Mouse (Mus musculus) embryonic facial prominence, embryonic 12.5 days (tissue): ENCODE data around the gene Shc4. TPM values are rescaled to one million over a fixed set of nuclear protein-coding genes. Genes with fewer than 3 reads are reported as not detected.
A peak's percentile ranks its signal among the peaks of the same experiment; 100 is the strongest.

ENCODE experiments used
- ATAC-seq: fragments of 200-750 bp; cut with Nextera tagmentation; 2 replicates; pipeline ENCODE4 v1.8.0; 2017; ENCODE audit not compliant: insufficient number of reproducible peaks, insufficient read depth, low FRiP score, low TSS enrichment
- H3K27ac ChIP-seq: fragments of 300-500 bp; sonication (generic); 2 replicates; pipeline ENCODE4 v1.5.1; 2016; ENCODE audit warnings: mild to moderate bottlenecking
- H3K27me3 ChIP-seq: fragments of 300-500 bp; sonication (generic); 2 replicates; pipeline ENCODE4 v1.6.1; 2016; ENCODE audit warnings: mild to moderate bottlenecking, moderate library complexity
- H3K36me3 ChIP-seq: fragments of 300-500 bp; sonication (generic); 2 replicates; pipeline ENCODE4 v1.6.1; 2016; ENCODE audit warnings: mild to moderate bottlenecking
- H3K4me1 ChIP-seq: fragments of 300-500 bp; sonication (generic); 2 replicates; pipeline ENCODE4 v1.6.1; 2016
- H3K4me2 ChIP-seq: fragments of 300-500 bp; sonication (generic); replicated peaks from 2 replicates; pipeline ENCODE4 v1.6.1; 2016; ENCODE audit warnings: mild to moderate bottlenecking, moderate library complexity
- H3K4me3 ChIP-seq: fragments of 300-500 bp; sonication (generic); 2 replicates; pipeline ENCODE4 v1.5.1; 2016; ENCODE audit warnings: mild to moderate bottlenecking
- H3K9ac ChIP-seq: fragments of 300-500 bp; sonication (generic); 2 replicates; pipeline ENCODE4 v1.6.1; 2016; ENCODE audit warnings: mild to moderate bottlenecking, moderate library complexity
- H3K9me3 ChIP-seq: fragments of 300-500 bp; sonication (generic); 2 replicates; pipeline ENCODE4 v1.6.1; 2016; ENCODE audit warnings: mild to moderate bottlenecking, moderate library complexity
- WGBS: fragments of 180-500 bp; shearing (Covaris S2); methylation state at CpG from one replicate; pipeline ENCODE4 v1.1.7; 2016; 5-methylcytosine and 5-hydroxymethylcytosine counted together
- polyA plus RNA-seq: library from polyadenylated mRNA; unstranded; fragments of >200 nt; fragmentation: Nextera tagmentation; extraction: Ambion mirVana; gene quantifications from 2 replicates; pipeline ENCODE4 v1.2.1, GENCODE M21; 2016

Shc4 gene
- polyA plus RNA-seq, result 2.5 and 2.7 TPM in 2 replicates

- 0 out of 2 replicates have a peak, but pooled peaks have one; percentile 7 for ATAC-seq
- no peaks in the 10 kb centered on the region for H3K9me3 ChIP-seq
- WGBS, result under 1% methylated on average over 15 of the region's 15 CpGs
- H3K9ac ChIP-seq, result peak within 1 kb of the TSS; percentile 57
- H3K4me2 ChIP-seq, result peak within 1 kb of the TSS; percentile 99
- H3K27ac ChIP-seq, result no peak within 1 kb of the TSS
- peaks cover 39% of the 10 kb centered on the region for H3K27me3 ChIP-seq
- peaks cover 13% of the 10 kb centered on the region for H3K4me1 ChIP-seq
- no peaks in the 10 kb centered on the region for H3K36me3 ChIP-seq
- H3K4me3 ChIP-seq, result peak within 1 kb of the TSS; percentile 52
These were observed at the start of gene Shc4 for GRCm38 (mm10) chr2:125724086-125724430. TSS of gene Shc4 (minus strand) at chr2:125724148.

DNA sequence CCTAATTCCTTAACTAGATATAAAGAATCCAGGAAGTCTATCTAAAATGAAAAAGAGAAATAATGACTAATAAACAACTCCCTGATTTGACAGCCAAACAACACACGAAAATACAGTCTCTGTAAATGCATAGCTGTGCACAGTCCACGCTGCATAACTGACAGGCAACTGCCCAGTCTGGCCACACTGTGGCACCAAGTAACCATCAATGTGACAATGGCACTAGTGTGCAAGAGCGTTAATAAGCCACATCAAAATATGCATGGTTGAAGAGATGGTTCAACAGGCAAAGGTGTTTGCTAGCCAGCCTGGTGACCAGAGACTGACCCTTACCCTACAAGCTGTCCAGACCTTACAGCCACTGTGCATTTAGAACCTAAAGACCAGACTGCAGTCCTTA is 41.1 kb upstream of the Shc4 start:
- H3K9me3 ChIP-seq, result no peaks in the 10 kb centered on the region
- 82% methylated on average over 3 of the region's 3 CpGs for WGBS
- no peak for ATAC-seq

GRCm38 (mm10) chr2:125764531-125764930 is 40.6 kb upstream of the Shc4 start:
- H3K4me1 ChIP-seq, result no peaks in the 10 kb centered on the region
- no peaks in the 10 kb centered on the region for H3K9me3 ChIP-seq
- no peak overlapping the region for H3K9ac ChIP-seq
- no peak overlapping the region for H3K4me3 ChIP-seq
- H3K4me2 ChIP-seq, result no peak overlapping the region
- H3K27me3 ChIP-seq, result no peaks in the 10 kb centered on the region
- H3K27ac ChIP-seq, result no peak overlapping the region
- H3K36me3 ChIP-seq, result peaks cover 77% of the 10 kb centered on the region
- no peak for ATAC-seq
- WGBS, result 93% methylated on average over 5 of the region's 5 CpGs

More for the DNA sequence above, 41.1 kb upstream of the Shc4 start:
- Histone ChIP-seq H3K36me3 (peaks cover 76% of the 10 kb centered on the region), H3K27me3 (no peaks in the 10 kb centered on the region), H3K27ac (no peak overlapping the region), H3K9ac (no peak overlapping the region), H3K4me1 (no peaks in the 10 kb centered on the region), H3K4me2 (no peak overlapping the region), H3K4me3 (no peak overlapping the region)

DNA sequence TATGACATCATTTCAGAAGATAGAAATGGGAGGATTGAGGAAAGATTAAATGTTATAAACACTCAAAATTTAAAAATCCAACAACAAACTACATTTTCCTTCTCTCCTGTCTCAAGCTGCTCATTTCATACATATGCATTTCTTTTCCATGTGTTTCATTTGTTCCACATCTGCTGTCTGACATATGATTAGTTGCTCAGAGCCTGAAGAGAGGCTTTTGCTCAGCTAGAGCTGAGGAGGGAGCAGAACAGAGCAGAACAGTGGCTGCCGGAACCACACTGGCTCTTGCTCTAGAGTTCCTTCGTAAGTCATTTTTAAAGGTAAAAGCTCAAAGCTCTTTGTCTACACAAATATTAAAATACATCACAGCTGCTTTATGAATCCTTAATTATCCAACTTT is 25.4 kb upstream of the Shc4 start:
- Histone ChIP-seq H3K9ac (no peak overlapping the region), H3K36me3 (peaks cover 74% of the 10 kb centered on the region), H3K27me3 (no peaks in the 10 kb centered on the region), H3K4me3 (no peak overlapping the region), H3K4me1 (0 out of 2 replicates have a peak, but pooled peaks cover 3% of the 10 kb centered on the region), H3K9me3 (no peaks in the 10 kb centered on the region), H3K4me2 (no peak overlapping the region), H3K27ac (no peak overlapping the region)
- ATAC-seq, result no peak
- 89% methylated on average over 2 of the region's 2 CpGs for WGBS

- Histone ChIP-seq H3K36me3 (peaks cover 43% of the 10 kb centered on the region), H3K9me3 (no peaks in the 10 kb centered on the region), H3K27ac (no peak overlapping the region), H3K27me3 (no peaks in the 10 kb centered on the region), H3K9ac (no peak overlapping the region), H3K4me1 (peaks cover 5% of the 10 kb centered on the region; the same call in 1 of the 2 replicates), H3K4me3 (no peak overlapping the region), H3K4me2 (no peak overlapping the region)
- WGBS, result 82% methylated on average over 6 of the region's 6 CpGs
- ATAC-seq, result no peak
These were observed 15.4 kb upstream of the Shc4 start for GRCm38 (mm10) chr2:125739338-125739737.

DNA sequence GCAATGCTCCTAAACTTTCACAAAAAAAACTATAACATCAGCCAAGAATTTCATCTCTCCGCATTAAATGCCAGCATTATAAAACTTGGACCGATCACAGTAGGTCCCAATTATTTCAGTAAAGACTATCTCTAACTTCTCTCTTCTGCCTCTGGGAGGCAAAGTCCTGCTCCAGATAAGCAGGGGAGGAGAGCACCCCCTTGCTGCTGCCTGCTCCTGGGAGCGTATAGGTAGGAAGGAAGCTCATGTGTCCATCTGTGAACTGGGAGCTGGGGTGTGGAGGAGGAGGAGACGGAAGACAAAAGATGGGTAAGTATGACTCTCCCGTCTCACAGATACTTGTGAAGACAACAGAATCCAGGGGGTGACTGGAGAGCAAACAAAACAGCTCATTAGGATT is 14.8 kb upstream of the Shc4 start:
- ATAC-seq, result no peak
- Histone ChIP-seq H3K4me3 (no peak overlapping the region), H3K27me3 (no peaks in the 10 kb centered on the region), H3K27ac (no peak overlapping the region), H3K4me1 (peaks cover 8% of the 10 kb centered on the region; the same call in 1 of the 2 replicates), H3K36me3 (peaks cover 37% of the 10 kb centered on the region), H3K9ac (no peak overlapping the region), H3K4me2 (no peak overlapping the region), H3K9me3 (no peaks in the 10 kb centered on the region)
- WGBS, result 79% methylated on average over 5 of the region's 5 CpGs

DNA sequence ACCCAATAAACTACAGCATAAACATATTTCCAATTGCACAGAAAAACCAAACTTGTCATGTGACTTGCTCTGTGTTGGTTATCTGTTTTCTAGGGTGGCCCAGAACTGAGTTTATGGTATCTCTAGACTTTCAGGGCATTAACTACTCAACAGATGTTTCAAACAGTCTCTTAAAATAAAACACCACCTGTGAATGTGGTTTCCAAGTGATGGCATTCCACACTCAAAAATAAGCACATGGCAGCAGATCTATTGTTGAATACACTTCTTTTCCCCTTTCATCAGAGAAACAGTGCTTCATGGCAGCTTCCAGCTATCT is 12.0 kb upstream of the Shc4 start:
- Histone ChIP-seq H3K9me3 (no peaks in the 10 kb centered on the region), H3K9ac (no peak overlapping the region), H3K36me3 (peaks cover 20% of the 10 kb centered on the region), H3K4me2 (no peak overlapping the region), H3K4me3 (no peak overlapping the region), H3K27me3 (no peaks in the 10 kb centered on the region), H3K4me1 (peaks cover 22% of the 10 kb centered on the region), H3K27ac (no peak overlapping the region)
- ATAC-seq, result no peak

DNA sequence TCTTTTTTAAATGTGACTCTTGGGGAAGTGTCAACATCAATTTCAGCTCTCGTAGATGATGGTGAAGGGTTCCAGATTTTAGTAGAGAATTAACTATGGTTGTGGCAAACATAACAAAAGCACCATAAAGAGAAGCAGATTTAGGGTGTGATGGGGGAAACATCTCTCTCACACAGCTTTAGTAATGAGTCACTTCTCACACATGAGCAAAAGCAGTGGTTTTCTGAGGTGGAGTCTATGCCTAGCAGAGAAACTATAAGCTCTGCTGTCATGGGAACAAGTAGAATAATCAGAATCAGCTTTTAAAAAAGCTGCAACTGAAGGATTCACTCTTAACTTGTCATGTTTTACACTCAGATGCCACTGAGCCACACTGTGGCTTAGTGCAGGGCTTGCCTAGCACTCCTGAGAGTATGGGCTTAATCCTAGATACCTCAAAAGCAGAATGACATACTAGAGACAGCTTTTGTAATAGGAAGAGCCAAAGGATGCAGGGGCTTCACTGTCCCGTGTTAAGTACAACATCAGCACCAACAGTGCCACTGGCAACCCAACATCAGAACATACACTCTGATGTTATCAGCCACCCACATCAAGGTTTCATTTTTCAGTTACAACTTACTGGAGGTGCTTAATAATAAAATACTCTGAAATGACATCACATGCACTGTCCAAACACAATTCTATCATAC is 11.5 kb upstream of the Shc4 start:
- Histone ChIP-seq H3K4me2 (no peak overlapping the region), H3K4me1 (peaks cover 22% of the 10 kb centered on the region), H3K9ac (no peak overlapping the region), H3K4me3 (no peak overlapping the region), H3K36me3 (peaks cover 17% of the 10 kb centered on the region), H3K27me3 (no peaks in the 10 kb centered on the region), H3K27ac (no peak overlapping the region), H3K9me3 (no peaks in the 10 kb centered on the region)
- ATAC-seq, result no peak
- 47% methylated on average over 2 of the region's 2 CpGs for WGBS

DNA sequence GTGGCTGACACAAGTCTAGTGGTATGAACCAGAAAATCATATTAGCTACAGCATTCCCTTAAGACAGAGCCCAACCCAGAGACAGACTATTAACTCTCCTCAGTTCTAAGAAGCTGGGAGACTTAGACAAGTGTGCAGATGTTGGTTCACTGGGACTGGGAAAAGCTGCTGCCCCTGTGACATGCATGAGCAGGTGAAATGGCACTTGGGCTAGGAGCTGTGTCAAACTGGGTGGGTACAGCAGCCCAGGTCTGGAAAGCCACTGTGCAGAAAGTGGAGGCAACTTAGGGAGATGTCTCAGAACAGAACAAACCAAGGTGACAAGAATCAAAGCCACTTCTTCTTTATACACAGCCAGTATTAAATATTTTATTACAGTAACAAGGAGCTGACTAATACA is 10.8 kb upstream of the Shc4 start:
- H3K9ac ChIP-seq, result no peak overlapping the region
- H3K27me3 ChIP-seq, result no peaks in the 10 kb centered on the region
- ATAC-seq, result no peak

GRCm38 (mm10) chr2:125731763-125732560 is 8.0 kb upstream of the Shc4 start:
- Histone ChIP-seq H3K27me3 (no peaks in the 10 kb centered on the region), H3K9ac (peak overlapping the region; percentile 57), H3K36me3 (no peaks in the 10 kb centered on the region), H3K4me2 (peak overlapping the region; percentile 61), H3K4me3 (peak overlapping the region; percentile 42), H3K9me3 (no peaks in the 10 kb centered on the region), H3K27ac (peak overlapping the region; percentile 83), H3K4me1 (peaks cover 22% of the 10 kb centered on the region)
- 5% methylated on average over 35 of the region's 35 CpGs for WGBS
- ATAC-seq, result peak; percentile 90

More for the DNA sequence above, 10.8 kb upstream of the Shc4 start:
- Histone ChIP-seq H3K4me3 (no peak overlapping the region), H3K27ac (no peak overlapping the region), H3K36me3 (peaks cover 11% of the 10 kb centered on the region), H3K4me1 (peaks cover 22% of the 10 kb centered on the region), H3K9me3 (no peaks in the 10 kb centered on the region), H3K4me2 (no peak overlapping the region)

- 3% methylated on average over 16 of the region's 16 CpGs for whole genome bisulfite sequencing
- ATAC-seq, result no peak
- H3K4me2 ChIP-seq, result peak overlapping the region; percentile 99
- no peaks in the 10 kb centered on the region for H3K36me3 ChIP-seq
- H3K27ac ChIP-seq, result no peak overlapping the region
- H3K4me3 ChIP-seq, result peak overlapping the region; percentile 52
- peaks cover 39% of the 10 kb centered on the region for H3K27me3 ChIP-seq
- peak overlapping the region; percentile 11; the same call in 1 of the 2 replicates for H3K9ac ChIP-seq
- no peaks in the 10 kb centered on the region for H3K9me3 ChIP-seq
- H3K4me1 ChIP-seq, result peaks cover 13% of the 10 kb centered on the region
These were observed 682 bp upstream of the Shc4 start for GRCm38 (mm10) chr2:125724546-125725114.
